In genomic region chr3:14989635-14990034, GRCm38 (mm10) we compare ENCODE assay signal across 20 mouse cellular contexts.
DNase-seq lines count a peak whose midpoint lies in the region; ATAC-seq and TF ChIP-seq lines count a peak whose summit lies in the region.
"Had no signal": no experiment of that assay in that cellular context is flagged by ENCODE, and none has a peak within 500 bp of the region (broad histone marks: within the 10 kb centered on the region; RNA-seq: fewer than 3 reads in every experiment).

No protein-coding gene starts in this region.

- intact Hi-C loops in heart, postnatal 36 days (cut with DNase I), result no loop called here

- no peak for DNase-seq in cerebellum, adult 2 months
- no peak for DNase-seq in cerebellum, postnatal 25 days
- no peak for DNase-seq in layer of hippocampus, adult 2 months (ENCODE audit: low spot score in 2 of 2)
- no peak for DNase-seq in layer of hippocampus, adult 8-10 months (ENCODE audit: low spot score in 2 of 2)
- DNase-seq in 416B (ENCODE audit: low read depth), result peak; percentile 92
- DNase-seq in ovary, adult 18-20 months (ENCODE audit: low spot score), result no peak
- no peak for DNase-seq in heart, postnatal 36 days
- DNase-seq: adrenal gland, postnatal 14 days; cerebellum, adult 11-12 months; cerebellum, adult 9-11 months; gastrocnemius, postnatal 14 days had no signal

- no peaks in the 10 kb centered on the region for H3K4me1 ChIP-seq in cerebellum, adult 2 months (ENCODE audit: control insufficient read depth, insufficient read depth, low read length)
- H3K4me1 ChIP-seq: embryonic facial prominence, embryonic 13.5 days; forebrain, embryonic 12.5 days; hindbrain, embryonic 13.5 days had no signal

- TF ChIP-seq CTCF in cerebellum, adult 2 months (IDR thresholded peaks at IDR 0.05; ENCODE audit: borderline replicate concordance, insufficient read depth, low read depth, low read length), result no peak
- no peak for TF ChIP-seq CTCF in layer of hippocampus, adult 2 months (conservative IDR thresholded peaks at IDR 0.05)

- ATAC-seq in granulocyte monocyte progenitor cell, adult 5-6 weeks (replicated peaks; ENCODE audit: poor library complexity, severe bottlenecking), result peak; percentile 40
- ATAC-seq: activated CD4-positive, CD25-positive, alpha-beta regulatory T cell, adult 4 months; forebrain, embryonic 16.5 days; hindbrain, postnatal 0 days; Patski had no signal

- H3K27ac ChIP-seq in cerebellum, adult 2 months (ENCODE audit: insufficient read depth, low read length), result peak overlapping the region; percentile 21; the same call in 1 of the 2 replicates
- peak overlapping the region; percentile 28; the same call in 1 of the 2 replicates for H3K27ac ChIP-seq in layer of hippocampus, adult 2 months
- H3K27ac ChIP-seq: embryonic facial prominence, embryonic 13.5 days; forebrain, embryonic 12.5 days; hindbrain, embryonic 13.5 days; hindbrain, postnatal 0 days had no signal

- H3K27me3 ChIP-seq in cerebellum, adult 2 months (ENCODE audit: control insufficient read depth, insufficient read depth, low read length), result no peaks in the 10 kb centered on the region
- H3K27me3 ChIP-seq: embryonic facial prominence, embryonic 13.5 days; forebrain, embryonic 12.5 days; heart, embryonic 12.5 days; hindbrain, embryonic 13.5 days; Patski had no signal

- H3K4me3 ChIP-seq in cerebellum, adult 2 months (replicated peaks; ENCODE audit: insufficient read depth, low read depth, low read length), result no peak overlapping the region
- no peak overlapping the region for H3K4me3 ChIP-seq in layer of hippocampus, adult 2 months
- H3K4me3 ChIP-seq: embryonic facial prominence, embryonic 13.5 days; forebrain, embryonic 12.5 days; heart, embryonic 12.5 days; hindbrain, embryonic 13.5 days had no signal

- TF ChIP-seq POLR2A in cerebellum, adult 2 months (IDR thresholded peaks at IDR 0.05; ENCODE audit: borderline replicate concordance, insufficient read depth, low read length), result no peak

- 67% methylated on average over 3 of the region's 3 CpGs for WGBS in cerebellum, adult 2 months
